Mouse (Mus musculus): Measurements from ENCODE around the gene Sms. TPM values are rescaled to one million over a fixed set of nuclear protein-coding genes. Genes with fewer than 3 reads are reported as not detected.

Sms gene
- polyA plus RNA-seq, 2 experiments = 17.5 to 19.7 TPM

GRCm38 (mm10) chrX:157415212-157415611, 76.9 kb downstream of the Sms start, which contains the start of gene Phex:
Phex (minus strand) TSS chrX:157415312.
- Histone ChIP-seq H3K27ac (no peak within 1 kb of the TSS), H3K4me1 (replicated peaks; ENCODE audit: control insufficient read depth in 2 of 2, insufficient read depth in 2 of 2, low read length in 1 of 2) (no peaks in the 10 kb centered on the region), H3K36me3 (replicated peaks; ENCODE audit: control insufficient read depth, insufficient read depth, low read depth) (no peaks in the 10 kb centered on the region), H3K9me3 (ENCODE audit: control insufficient read depth, low read length) (no peaks in the 10 kb centered on the region), H3K4me2 (ENCODE audit: low read depth) (no peak within 1 kb of the TSS), H3K27me3 (ENCODE audit: control insufficient read depth, insufficient read depth, low read length) (no peaks in the 10 kb centered on the region), H3K9ac (replicated peaks) (no peak within 1 kb of the TSS), H3K4me3 (ENCODE audit: insufficient read depth in 1 of 2, low read depth in 2 of 2, low read length in 2 of 2) (no peak within 1 kb of the TSS)
- DNase-seq (ENCODE audit: low read depth in 3 of 3, low spot score in 3 of 3) (no peak), ATAC-seq (ENCODE audit: insufficient read depth) (no peak)
- 40% methylated on average over 5 of the region's 5 CpGs for WGBS (ENCODE audit: insufficient replicate concordance)
- no peak for TF ChIP-seq CTCF (IDR thresholded peaks at IDR 0.05; ENCODE audit: low read depth)
- no peak for TF ChIP-seq EP300 (IDR thresholded peaks at IDR 0.05; ENCODE audit: low read depth)

- Histone ChIP-seq H3K4me1 (replicated peaks; ENCODE audit: control insufficient read depth in 2 of 2, insufficient read depth in 2 of 2, low read length in 1 of 2) (no peaks in the 10 kb centered on the region), H3K4me3 (ENCODE audit: insufficient read depth in 1 of 2, low read depth in 2 of 2, low read length in 2 of 2) (no peak overlapping the region), H3K9ac (replicated peaks) (no peak overlapping the region), H3K9me3 (ENCODE audit: control insufficient read depth, low read length) (no peaks in the 10 kb centered on the region), H3K27me3 (ENCODE audit: control insufficient read depth, insufficient read depth, low read length) (no peaks in the 10 kb centered on the region), H3K4me2 (ENCODE audit: low read depth) (no peak overlapping the region), H3K27ac (no peak overlapping the region), H3K36me3 (replicated peaks; ENCODE audit: control insufficient read depth, insufficient read depth, low read depth) (no peaks in the 10 kb centered on the region)
- WGBS (ENCODE audit: insufficient replicate concordance) = 62% methylated on average over 6 of the region's 6 CpGs
- TF ChIP-seq EP300 (IDR thresholded peaks at IDR 0.05; ENCODE audit: low read depth) (no peak), CTCF (IDR thresholded peaks at IDR 0.05; ENCODE audit: low read depth) (no peak)
- DNase-seq (ENCODE audit: low read depth in 3 of 3, low spot score in 3 of 3) = no peak
- no peak for ATAC-seq (ENCODE audit: insufficient read depth)
These were observed 87.2 kb downstream of the Sms start for GRCm38 (mm10) chrX:157404919-157405318.

Other genes with a start within 250 kb of the Sms start
- 0.01 TPM in 1 of 2 replicates, not detected in the other for gene Phex, start 77.0 kb downstream of the Sms start, polyA plus RNA-seq (2012; rRNA removed)
- gene Phex, start 77.0 kb downstream of the Sms start, polyA plus RNA-seq (2014; fragmentation: Nextera tagmentation; extraction: Ambion mirVana) = not detected in 2 replicates
- gene Yy2, start 76.7 kb upstream of the Sms start, polyA plus RNA-seq (2012; rRNA removed) = 0.25 and 0.54 TPM in 2 replicates
- gene Yy2, start 76.7 kb upstream of the Sms start, polyA plus RNA-seq (2014; fragmentation: Nextera tagmentation; extraction: Ambion mirVana) = 0.93 and 1.0 TPM in 2 replicates
- gene Mbtps2, start 106.4 kb upstream of the Sms start, polyA plus RNA-seq (2012; rRNA removed) = 6.1 and 8.5 TPM in 2 replicates
- gene Mbtps2, start 106.4 kb upstream of the Sms start, polyA plus RNA-seq (2014; fragmentation: Nextera tagmentation; extraction: Ambion mirVana) = 4.0 and 4.3 TPM in 2 replicates
- gene Smpx, start 206.6 kb upstream of the Sms start, polyA plus RNA-seq (2012; rRNA removed) = 0.05 TPM in 1 of 2 replicates, not detected in the other
- gene Smpx, start 206.6 kb upstream of the Sms start, polyA plus RNA-seq (2014; fragmentation: Nextera tagmentation; extraction: Ambion mirVana) = not detected in 2 replicates

Data from liver, embryonic 14.5 days (tissue).